Mouse (Mus musculus) small intestine, adult 2 months (tissue): ENCODE measurements around the gene Syt3.

Source experiments
- CTCF ChIP-seq: fragments of 200-500 bp; IDR thresholded peaks from 2 replicates; pipeline ENCODE4 v1.5.1; 2012; ENCODE audit warnings: low read depth, mild to moderate bottlenecking, control low read depth, inconsistent platforms, low read length, moderate library complexity, mixed read lengths; ENCODE audit not compliant: insufficient replicate concordance, insufficient read length; ENCODE audit errors: extremely low read depth
- POLR2A ChIP-seq: fragments of 200-500 bp; IDR thresholded peaks from 2 replicates; pipeline ENCODE4 v1.6.1; 2012; ENCODE audit warnings: low read depth, mild to moderate bottlenecking, control low read depth, inconsistent platforms, low read length, moderate library complexity

DNA sequence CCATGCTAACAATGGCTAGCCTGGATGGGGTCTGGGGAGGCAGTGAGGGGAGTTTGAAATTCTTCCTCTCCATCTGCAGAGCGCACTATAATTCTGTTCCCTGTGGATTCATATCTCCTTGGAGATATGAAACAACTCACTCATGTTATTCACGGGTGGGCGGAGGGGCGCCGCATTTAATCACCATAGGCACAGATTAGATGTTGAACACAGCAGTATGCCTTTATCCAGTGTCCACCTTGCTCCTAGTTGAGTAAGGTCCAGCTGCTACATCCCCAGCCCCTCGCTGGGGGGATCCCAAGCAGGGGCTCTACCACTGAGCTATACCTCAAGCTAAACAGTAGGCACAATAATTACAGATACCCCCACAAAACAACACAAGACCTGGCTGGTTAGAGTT is 28.5 kb upstream of the Syt3 start:
- TF ChIP-seq POLR2A (no peak), CTCF (no peak)
